Mouse (Mus musculus) stomach, postnatal 0 days (tissue): ENCODE data around the gene Tspoap1.

Experiments
- CTCF ChIP-seq: IDR thresholded peaks from 2 replicates; pipeline ENCODE4 v1.5.1; 2016; ENCODE audit warnings: antibody characterized with exemption, low read depth, mild to moderate bottlenecking, moderate library complexity
- EP300 ChIP-seq: optimal IDR thresholded peaks from 2 replicates; pipeline ENCODE3; 2016; ENCODE audit warnings: antibody characterized with exemption

GRCm38 (mm10) chr11:87780130-87780529 is 19.8 kb downstream of the Tspoap1 start:
- TF ChIP-seq EP300 (no peak), CTCF (no peak)
